Mouse (Mus musculus): ENCODE results near the gene Nck1.

GRCm38 (mm10) chr9:100471605-100471953 lies 74.4 kb downstream of the Nck1 start:
- no peak for TF ChIP-seq CTCF (IDR thresholded peaks at IDR 0.05; ENCODE audit: borderline replicate concordance, insufficient read depth, low read length)
- TF ChIP-seq POLR2A (IDR thresholded peaks at IDR 0.05; ENCODE audit: low read depth, low read length): no peak

Data from embryonic fibroblast, embryonic 13.5 days (primary cell).